Mouse (Mus musculus) forebrain, embryonic 11.5 days (tissue): ENCODE data around the gene Gm45140. TPM values are rescaled to one million over a fixed set of nuclear protein-coding genes. Genes with fewer than 3 reads are reported as not detected.
A peak's percentile ranks its signal among the peaks of the same experiment; 100 is the strongest.

Experiments used
- ATAC-seq: fragments of 200-750 bp; cut with Nextera tagmentation; replicated peaks from 2 replicates; pipeline ENCODE4 v1.8.0; 2017; ENCODE audit warnings: moderate TSS enrichment; ENCODE audit not compliant: low FRiP score
- DNase-seq: peaks from one replicate; pipeline ENCODE4 v3.0.0-alpha.2; 2017; ENCODE audit warnings: low spot score
- H3K27ac ChIP-seq: fragments of 300-500 bp; sonication (generic); 2 replicates; pipeline ENCODE4 v1.5.1; 2014; ENCODE audit warnings: low read depth, low read length
- H3K27me3 ChIP-seq: fragments of 300-500 bp; sonication (generic); 2 replicates; pipeline ENCODE4 v1.6.1; 2014; ENCODE audit warnings: mild to moderate bottlenecking, low read length, mixed read lengths; ENCODE audit not compliant: control insufficient read depth, insufficient read depth
- H3K36me3 ChIP-seq: fragments of 300-500 bp; sonication (generic); 2 replicates; pipeline ENCODE4 v1.6.1; 2014; ENCODE audit warnings: mild to moderate bottlenecking, low read length, moderate library complexity, mixed read lengths; ENCODE audit not compliant: control insufficient read depth, insufficient read depth
- H3K4me1 ChIP-seq: fragments of 300-500 bp; sonication (generic); replicated peaks from 2 replicates; pipeline ENCODE4 v1.6.1; 2014; ENCODE audit warnings: low read length, mixed read lengths; ENCODE audit not compliant: control insufficient read depth, insufficient read depth
- H3K4me2 ChIP-seq: fragments of 300-500 bp; sonication (generic); 2 replicates; pipeline ENCODE4 v1.6.1; 2014; ENCODE audit warnings: low read depth, mild to moderate bottlenecking, low read length, moderate library complexity, mixed read lengths; ENCODE audit not compliant: severe bottlenecking
- H3K4me3 ChIP-seq: fragments of 300-500 bp; sonication (generic); 2 replicates; pipeline ENCODE4 v1.5.1; 2014; ENCODE audit warnings: low read depth, low read length
- H3K9ac ChIP-seq: fragments of 300-500 bp; sonication (generic); 2 replicates; pipeline ENCODE4 v1.6.1; 2014; ENCODE audit warnings: low read length
- H3K9me3 ChIP-seq: fragments of 300-500 bp; sonication (generic); 2 replicates; pipeline ENCODE4 v1.6.1; 2016; ENCODE audit warnings: low read length, mixed read lengths; ENCODE audit not compliant: control insufficient read depth
- WGBS: fragments of 180-500 bp; shearing (Covaris S2); extraction: QIAGEN DNeasy Blood & Tissue Kit; methylation state at CpG from one replicate; pipeline ENCODE4 v1.1.7; 2014; 5-methylcytosine and 5-hydroxymethylcytosine counted together
- polyA plus RNA-seq: library from polyadenylated mRNA; unstranded; fragments of >200 nt; fragmentation: Nextera tagmentation; extraction: Ambion mirVana; gene quantifications from 2 replicates; pipeline ENCODE4 v1.2.1, GENCODE M21; 2014

The Gm45140 gene
- polyA plus RNA-seq, 1 experiment from 2014 or later = 5.0 TPM

DNA sequence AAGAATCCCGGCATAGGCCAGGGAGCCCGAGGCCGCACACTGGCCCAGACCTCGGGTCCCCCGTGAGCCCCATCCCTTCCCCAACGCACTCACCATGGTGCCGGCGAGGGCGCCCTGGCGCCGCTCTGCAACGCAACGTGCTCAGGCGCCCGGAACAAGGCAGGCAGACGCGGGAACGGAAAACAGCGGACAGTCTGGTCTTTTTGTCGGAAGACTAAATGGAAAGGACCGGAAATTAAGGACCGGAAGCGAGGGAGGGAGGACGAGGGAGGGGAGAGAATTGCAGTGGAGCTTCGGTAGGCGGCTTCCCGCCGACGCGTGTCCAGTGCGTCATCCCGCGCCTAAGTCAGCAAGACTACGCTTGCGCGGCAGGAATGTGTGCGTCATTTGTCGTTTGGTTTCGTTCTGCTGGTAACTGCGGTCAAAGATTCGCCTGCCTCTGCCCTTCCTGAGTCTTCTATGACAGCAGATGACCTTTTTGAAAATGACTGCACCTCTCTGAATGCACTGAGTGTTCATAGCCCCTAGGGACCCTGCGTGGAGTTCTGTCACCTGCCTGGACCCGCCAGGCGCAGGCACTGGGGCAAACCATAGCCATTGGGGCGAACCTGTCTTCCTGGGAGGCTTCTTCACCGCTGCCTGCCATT lies 3.1 kb upstream of the Gm45140 start, which contains the start of gene Isy1:
TSS of gene Isy1 (minus strand) at position 248 of the 647 bp plus-strand sequence.
- peak within 1 kb of the TSS; percentile 73 for H3K4me3 ChIP-seq
- peak within 1 kb of the TSS; percentile 89 for H3K9ac ChIP-seq
- H3K36me3 ChIP-seq = peaks cover 3% of the 10 kb centered on the region
- H3K27ac ChIP-seq = peak within 1 kb of the TSS; percentile 88
- H3K27me3 ChIP-seq = no peaks in the 10 kb centered on the region
- peak; percentile 94 for DNase-seq
- H3K9me3 ChIP-seq = no peaks in the 10 kb centered on the region
- WGBS = under 1% methylated on average over 46 of the region's 46 CpGs
- peak within 1 kb of the TSS; percentile 79 for H3K4me2 ChIP-seq
- ATAC-seq = peak; percentile 96
- H3K4me1 ChIP-seq = no peaks in the 10 kb centered on the region

DNA sequence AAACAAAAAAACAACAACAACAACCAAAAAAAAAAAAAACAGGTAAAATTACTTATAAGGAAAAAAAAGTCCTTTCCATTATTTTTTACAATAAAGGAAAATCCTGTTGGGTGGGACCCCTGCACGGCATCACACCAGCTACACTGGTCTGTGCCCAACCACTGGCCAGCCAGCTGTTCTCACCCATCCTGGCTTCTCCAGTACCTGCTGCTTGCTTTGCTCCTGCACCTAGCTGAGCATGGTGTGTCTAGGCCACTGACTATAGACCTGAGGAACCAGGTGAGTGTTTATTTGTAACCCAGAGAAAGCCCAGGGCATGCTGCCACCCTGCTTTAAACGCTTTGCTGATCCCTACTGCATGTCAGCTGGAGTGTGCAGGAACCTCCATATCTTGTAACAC lies 15.2 kb downstream of the Gm45140 start:
- H3K4me1 ChIP-seq = no peaks in the 10 kb centered on the region
- no peak overlapping the region for H3K4me2 ChIP-seq
- ATAC-seq = no peak
- no peak overlapping the region for H3K9ac ChIP-seq
- H3K4me3 ChIP-seq = no peak overlapping the region
- 100% methylated on average over 2 of the region's 2 CpGs for WGBS
- peaks cover 15% of the 10 kb centered on the region; the same call in 1 of the 2 replicates for H3K36me3 ChIP-seq
- H3K9me3 ChIP-seq = no peaks in the 10 kb centered on the region
- H3K27ac ChIP-seq = no peak overlapping the region
- H3K27me3 ChIP-seq = no peaks in the 10 kb centered on the region
- DNase-seq = no peak

DNA sequence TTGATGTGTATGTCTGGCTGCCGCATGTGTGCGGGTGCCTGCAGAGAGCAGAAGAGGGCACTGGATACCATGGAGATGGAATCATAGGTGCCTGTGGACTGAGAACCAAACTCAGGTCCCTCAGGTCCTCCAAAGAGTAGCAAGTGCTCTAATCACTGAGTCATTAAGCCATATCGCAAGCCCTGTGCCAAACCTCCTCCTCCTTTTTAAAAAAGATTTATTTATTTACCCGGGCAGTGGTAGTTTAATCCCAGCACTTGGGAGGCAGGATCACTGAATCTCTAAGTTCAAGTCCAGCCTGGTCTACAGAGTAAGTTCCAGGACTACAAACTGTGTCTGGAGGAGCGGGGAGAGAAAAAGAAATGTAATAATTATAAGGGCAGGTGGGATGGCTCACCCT lies 21.1 kb downstream of the Gm45140 start:
- Histone ChIP-seq H3K27me3 (no peaks in the 10 kb centered on the region), H3K4me1 (no peaks in the 10 kb centered on the region; the same call in 1 of the 2 replicates), H3K4me2 (no peak overlapping the region), H3K9me3 (no peaks in the 10 kb centered on the region), H3K36me3 (peaks cover 7% of the 10 kb centered on the region; the same call in 1 of the 2 replicates), H3K9ac (no peak overlapping the region), H3K4me3 (no peak overlapping the region), H3K27ac (no peak overlapping the region)
- DNase-seq (no peak), ATAC-seq (no peak)
- WGBS = 90% methylated on average over 5 of the region's 5 CpGs

DNA sequence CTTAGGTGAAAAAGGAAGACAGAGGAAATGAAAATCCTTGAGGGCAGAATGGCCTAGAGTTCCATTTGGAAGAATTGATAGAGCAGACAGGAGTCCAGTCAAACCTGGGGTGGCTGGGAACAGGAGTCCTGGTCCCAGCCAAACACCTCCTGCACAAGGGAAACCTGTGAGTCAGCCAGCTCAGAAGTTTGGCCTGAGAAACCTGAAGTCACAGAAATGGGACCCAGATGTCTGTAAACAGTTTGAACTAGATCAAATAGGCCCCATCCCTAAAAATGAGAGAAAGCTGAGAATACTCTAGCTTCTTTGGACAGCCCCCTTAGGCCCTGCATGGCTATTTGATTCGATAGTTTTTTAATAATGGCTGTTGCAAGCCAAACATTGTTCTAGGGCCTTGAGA lies 22.9 kb downstream of the Gm45140 start:
- Histone ChIP-seq H3K27ac (no peak overlapping the region), H3K4me2 (peak overlapping the region; percentile 92), H3K36me3 (peaks cover 5% of the 10 kb centered on the region; the same call in 1 of the 2 replicates), H3K4me1 (no peaks in the 10 kb centered on the region; the same call in 1 of the 2 replicates), H3K27me3 (no peaks in the 10 kb centered on the region), H3K9me3 (no peaks in the 10 kb centered on the region), H3K9ac (no peak overlapping the region), H3K4me3 (peak overlapping the region; percentile 67)
- no peak for ATAC-seq
- no peak for DNase-seq
- WGBS = 88% methylated on average over 1 of the region's 1 CpGs

DNA sequence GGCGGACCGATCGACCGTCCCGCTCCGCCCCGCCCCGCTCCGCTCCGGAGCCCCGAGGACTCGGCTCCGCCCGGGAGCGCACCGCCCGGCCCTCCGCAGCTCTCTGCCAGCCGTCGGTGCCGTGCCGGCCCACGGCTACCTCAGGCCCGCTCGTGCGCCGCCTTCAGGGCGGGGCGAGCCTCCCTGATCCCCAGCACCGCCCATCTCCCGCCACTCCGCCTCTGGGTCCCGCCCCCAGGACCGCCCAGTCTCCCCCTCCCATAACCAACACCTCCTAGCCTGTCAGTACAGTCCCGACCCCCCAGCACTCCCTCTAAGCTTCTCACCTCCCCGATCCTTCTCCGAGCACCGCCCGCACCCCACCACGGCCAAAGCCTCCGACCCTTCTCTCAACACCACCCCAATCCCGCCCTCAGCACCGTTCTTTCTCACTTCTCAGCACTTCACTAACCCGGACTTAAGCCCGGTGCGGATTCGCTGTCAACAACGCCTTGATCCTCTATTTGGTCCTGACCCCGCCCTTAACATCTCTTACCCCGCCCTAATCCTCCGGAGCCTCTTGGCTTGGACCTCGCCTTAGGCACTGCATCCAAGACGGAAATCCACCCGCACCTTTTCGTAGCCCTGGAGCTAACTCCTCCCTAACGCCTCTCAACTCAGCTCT lies 23.8 kb downstream of the Gm45140 start, which contains the start of gene Rab43:
TSS of gene Rab43 (minus strand) at position 490 of the 664 bp plus-strand sequence.
- DNase-seq (peak; percentile 94), ATAC-seq (peak; percentile 95)
- H3K4me3 ChIP-seq = peak within 1 kb of the TSS; percentile 67
- H3K27ac ChIP-seq = 0 out of 2 replicates have a peak within 1 kb of the TSS, but pooled peaks have one; percentile 6
- no peaks in the 10 kb centered on the region for H3K27me3 ChIP-seq
- H3K9ac ChIP-seq = peak within 1 kb of the TSS; percentile 66
- H3K4me2 ChIP-seq = peak within 1 kb of the TSS; percentile 92
- H3K36me3 ChIP-seq = peaks cover 3% of the 10 kb centered on the region; the same call in 1 of the 2 replicates
- H3K9me3 ChIP-seq = no peaks in the 10 kb centered on the region
- no peaks in the 10 kb centered on the region; the same call in 1 of the 2 replicates for H3K4me1 ChIP-seq
- WGBS = 1% methylated on average over 54 of the region's 56 CpGs

DNA sequence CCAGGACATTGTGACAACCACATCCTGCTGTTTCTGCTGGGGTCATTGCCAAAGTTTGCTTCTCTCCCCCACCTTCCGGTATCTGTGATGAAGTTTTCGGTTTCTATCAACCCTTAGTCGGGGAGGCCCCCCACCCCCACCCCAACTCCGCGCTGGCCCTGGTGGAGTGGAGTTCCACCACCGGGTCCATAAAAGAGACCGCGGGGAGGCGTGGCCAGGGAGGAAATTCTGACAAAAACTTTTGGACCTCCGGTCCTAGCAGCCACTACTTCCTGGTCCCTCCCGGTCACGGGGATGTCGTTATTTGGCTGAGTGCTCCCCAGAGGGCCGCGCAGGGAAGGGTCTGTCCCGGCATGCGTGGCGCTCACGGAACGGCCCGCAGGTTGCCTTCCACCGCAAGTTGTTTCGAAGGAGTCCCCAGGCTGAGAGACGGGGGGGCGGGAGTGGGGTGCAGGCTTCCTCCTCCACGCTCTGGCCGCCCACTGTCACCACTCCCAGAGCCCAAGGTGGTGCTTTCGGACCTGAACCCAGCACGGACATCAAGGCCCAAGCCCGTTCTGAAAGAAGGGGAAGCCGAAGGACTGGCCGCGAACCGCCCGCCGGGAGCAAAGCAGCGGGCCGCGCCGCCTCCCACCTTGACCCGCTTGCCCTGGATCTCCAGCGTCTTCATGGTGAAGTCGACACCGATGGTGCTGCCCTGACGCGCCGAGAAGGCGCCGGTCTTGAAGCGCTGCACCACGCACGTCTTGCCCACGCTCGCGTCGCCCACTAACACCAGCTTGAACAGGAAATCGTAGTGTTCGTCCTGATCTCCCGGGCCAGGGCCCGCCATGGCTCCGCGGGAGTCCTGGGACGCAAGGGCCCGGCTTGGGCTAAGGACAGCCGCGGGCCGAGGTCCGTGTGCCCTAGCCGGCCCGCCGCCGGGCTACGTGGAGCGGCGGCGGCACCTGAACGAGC lies 24.6 kb downstream of the Gm45140 start:
- no peaks in the 10 kb centered on the region; the same call in 1 of the 2 replicates for H3K4me1 ChIP-seq
- WGBS = 1% methylated on average over 77 of the region's 77 CpGs
- no peaks in the 10 kb centered on the region for H3K27me3 ChIP-seq
- H3K9ac ChIP-seq = peak overlapping the region; percentile 66
- DNase-seq (peak; percentile 65), ATAC-seq (peak; percentile 14; the same call in 1 of the 2 replicates)
- 0 out of 2 replicates have a peak overlapping the region, but pooled peaks have one; percentile 6 for H3K27ac ChIP-seq
- H3K9me3 ChIP-seq = no peaks in the 10 kb centered on the region
- H3K4me2 ChIP-seq = peak overlapping the region; percentile 92
- H3K36me3 ChIP-seq = no peaks in the 10 kb centered on the region; the same call in 1 of the 2 replicates
- peak overlapping the region; percentile 67 for H3K4me3 ChIP-seq

DNA sequence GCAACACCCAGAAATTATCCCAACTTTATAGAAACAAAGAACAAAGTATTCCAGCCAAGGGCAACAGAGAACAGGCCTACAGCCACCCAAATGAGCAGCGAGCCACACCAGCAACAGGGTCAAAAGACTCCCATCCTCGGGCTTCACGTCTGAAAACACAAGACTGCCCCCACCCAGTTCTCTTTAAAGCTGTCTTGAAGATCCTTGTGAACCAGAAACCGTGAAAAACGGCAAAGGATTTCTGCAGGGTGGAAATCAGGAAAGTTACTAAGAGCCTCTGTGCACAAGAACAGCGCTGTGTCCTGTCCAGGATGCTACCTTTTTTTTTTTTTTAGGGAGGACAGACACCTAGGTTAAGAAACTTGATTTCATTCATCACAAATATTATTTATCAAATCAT lies 25.3 kb downstream of the Gm45140 start:
- DNase-seq (no peak), ATAC-seq (no peak)
- H3K9ac ChIP-seq = peak overlapping the region; percentile 66; the same call in 1 of the 2 replicates
- WGBS = 46% methylated on average over 6 of the region's 6 CpGs
- no peaks in the 10 kb centered on the region; the same call in 1 of the 2 replicates for H3K36me3 ChIP-seq
- H3K4me1 ChIP-seq = no peaks in the 10 kb centered on the region; the same call in 1 of the 2 replicates
- H3K4me2 ChIP-seq = peak overlapping the region; percentile 92
- no peak overlapping the region for H3K27ac ChIP-seq
- peak overlapping the region; percentile 67; the same call in 1 of the 2 replicates for H3K4me3 ChIP-seq
- H3K9me3 ChIP-seq = no peaks in the 10 kb centered on the region
- H3K27me3 ChIP-seq = no peaks in the 10 kb centered on the region
